Mouse (Mus musculus): ENCODE results near the gene Lsp1.
A peak's percentile ranks its signal among the peaks of the same experiment; 100 is the strongest.

Gene Lsp1

GRCm38 (mm10) chr7:142506501-142506900, 45.9 kb downstream of the Lsp1 start:
- DNase-seq (ENCODE audit: low spot score): no peak

GRCm38 (mm10) chr7:142507453-142507852, 46.8 kb downstream of the Lsp1 start:
- DNase-seq (ENCODE audit: low spot score): no peak

GRCm38 (mm10) chr7:142509518-142509917, 48.9 kb downstream of the Lsp1 start:
- DNase-seq (ENCODE audit: low spot score): no peak

GRCm38 (mm10) chr7:142510021-142510777, 49.6 kb downstream of the Lsp1 start:
- no peak for DNase-seq (ENCODE audit: low spot score)

- DNase-seq (ENCODE audit: low spot score): no peak
These were observed 53.4 kb downstream of the Lsp1 start for GRCm38 (mm10) chr7:142514048-142514447.

GRCm38 (mm10) chr7:142516221-142516978, 55.8 kb downstream of the Lsp1 start:
- DNase-seq (ENCODE audit: low spot score): no peak

- no peak for DNase-seq (ENCODE audit: low spot score)
These were observed 56.9 kb downstream of the Lsp1 start for GRCm38 (mm10) chr7:142517531-142517930.

- DNase-seq (ENCODE audit: low spot score): no peak
These were observed 59.7 kb downstream of the Lsp1 start for GRCm38 (mm10) chr7:142520331-142520730.

- no peak for DNase-seq (ENCODE audit: low spot score)
These were observed 61.7 kb downstream of the Lsp1 start for GRCm38 (mm10) chr7:142522352-142522751.

GRCm38 (mm10) chr7:142523200-142523990, 62.8 kb downstream of the Lsp1 start:
- DNase-seq (ENCODE audit: low spot score): no peak

GRCm38 (mm10) chr7:142525342-142526178, 65.0 kb downstream of the Lsp1 start:
- DNase-seq (ENCODE audit: low spot score): no peak

GRCm38 (mm10) chr7:142529350-142529749, 68.7 kb downstream of the Lsp1 start:
- no peak for DNase-seq (ENCODE audit: low spot score)

- no peak for DNase-seq (ENCODE audit: low spot score)
These were observed 71.4 kb downstream of the Lsp1 start for GRCm38 (mm10) chr7:142531973-142532521.

- DNase-seq (ENCODE audit: low spot score): no peak
These were observed 72.1 kb downstream of the Lsp1 start, which contains the start of gene Mrpl23 for GRCm38 (mm10) chr7:142532671-142533058. Mrpl23 (plus strand) TSS chr7:142532686.

- DNase-seq (ENCODE audit: low spot score): peak; percentile 67
These were observed 72.6 kb downstream of the Lsp1 start for GRCm38 (mm10) chr7:142533059-142533855.

- no peak for DNase-seq (ENCODE audit: low spot score)
These were observed 74.5 kb downstream of the Lsp1 start for GRCm38 (mm10) chr7:142535116-142535515.

- DNase-seq (ENCODE audit: low spot score): no peak
These were observed 75.2 kb downstream of the Lsp1 start for GRCm38 (mm10) chr7:142535832-142536231.

- no peak for DNase-seq (ENCODE audit: low spot score)
These were observed 76.6 kb downstream of the Lsp1 start for GRCm38 (mm10) chr7:142537181-142537580.

GRCm38 (mm10) chr7:142537879-142538278, 77.3 kb downstream of the Lsp1 start:
- DNase-seq (ENCODE audit: low spot score): peak; percentile 51

GRCm38 (mm10) chr7:142538291-142538690, 77.7 kb downstream of the Lsp1 start:
- DNase-seq (ENCODE audit: low spot score): no peak
